Mouse (Mus musculus) embryonic facial prominence, embryonic 12.5 days (tissue): ENCODE measurements around the gene March6. TPM values are rescaled to one million over a fixed set of nuclear protein-coding genes. Genes with fewer than 3 reads are reported as not detected.
A peak's percentile ranks its signal among the peaks of the same experiment; 100 is the strongest.

Source experiments
- ATAC-seq: fragments of 200-750 bp; cut with Nextera tagmentation; 2 replicates; pipeline ENCODE4 v1.8.0; 2017; ENCODE audit not compliant: insufficient number of reproducible peaks, insufficient read depth, low FRiP score, low TSS enrichment
- H3K27ac ChIP-seq: fragments of 300-500 bp; sonication (generic); 2 replicates; pipeline ENCODE4 v1.5.1; 2016; ENCODE audit warnings: mild to moderate bottlenecking
- H3K27me3 ChIP-seq: fragments of 300-500 bp; sonication (generic); 2 replicates; pipeline ENCODE4 v1.6.1; 2016; ENCODE audit warnings: mild to moderate bottlenecking, moderate library complexity
- H3K36me3 ChIP-seq: fragments of 300-500 bp; sonication (generic); 2 replicates; pipeline ENCODE4 v1.6.1; 2016; ENCODE audit warnings: mild to moderate bottlenecking
- H3K4me1 ChIP-seq: fragments of 300-500 bp; sonication (generic); 2 replicates; pipeline ENCODE4 v1.6.1; 2016
- H3K4me2 ChIP-seq: fragments of 300-500 bp; sonication (generic); replicated peaks from 2 replicates; pipeline ENCODE4 v1.6.1; 2016; ENCODE audit warnings: mild to moderate bottlenecking, moderate library complexity
- H3K4me3 ChIP-seq: fragments of 300-500 bp; sonication (generic); 2 replicates; pipeline ENCODE4 v1.5.1; 2016; ENCODE audit warnings: mild to moderate bottlenecking
- H3K9ac ChIP-seq: fragments of 300-500 bp; sonication (generic); 2 replicates; pipeline ENCODE4 v1.6.1; 2016; ENCODE audit warnings: mild to moderate bottlenecking, moderate library complexity
- H3K9me3 ChIP-seq: fragments of 300-500 bp; sonication (generic); 2 replicates; pipeline ENCODE4 v1.6.1; 2016; ENCODE audit warnings: mild to moderate bottlenecking, moderate library complexity
- WGBS: fragments of 180-500 bp; shearing (Covaris S2); methylation state at CpG from one replicate; pipeline ENCODE4 v1.1.7; 2016; 5-methylcytosine and 5-hydroxymethylcytosine counted together
- polyA plus RNA-seq: library from polyadenylated mRNA; unstranded; fragments of >200 nt; fragmentation: Nextera tagmentation; extraction: Ambion mirVana; gene quantifications from 2 replicates; pipeline ENCODE4 v1.2.1, GENCODE M21; 2016

The March6 gene
- polyA plus RNA-seq, 1 experiment from 2014 or later = 44.6 TPM

- under 1% methylated on average over 43 of the region's 56 CpGs for WGBS
- peaks cover 7% of the 10 kb centered on the region for H3K4me1 ChIP-seq
- peak overlapping the region; percentile 97 for H3K9ac ChIP-seq
- no peaks in the 10 kb centered on the region for H3K36me3 ChIP-seq
- peak overlapping the region; percentile 93 for H3K4me3 ChIP-seq
- H3K4me2 ChIP-seq = peak overlapping the region; percentile 69
- H3K27ac ChIP-seq = peak overlapping the region; percentile 98
- ATAC-seq = peak; percentile 32
- no peaks in the 10 kb centered on the region for H3K27me3 ChIP-seq
- no peaks in the 10 kb centered on the region for H3K9me3 ChIP-seq
Measured at GRCm38 (mm10) chr15:31529811-31530658, 818 bp downstream of the March6 start.

GRCm38 (mm10) chr15:31529103-31529502, 1.8 kb downstream of the March6 start:
- no peak for ATAC-seq
- Histone ChIP-seq H3K4me1 (peaks cover 10% of the 10 kb centered on the region), H3K9me3 (no peaks in the 10 kb centered on the region), H3K9ac (peak overlapping the region; percentile 97), H3K36me3 (no peaks in the 10 kb centered on the region), H3K4me3 (peak overlapping the region; percentile 93), H3K27me3 (no peaks in the 10 kb centered on the region), H3K4me2 (peak overlapping the region; percentile 69), H3K27ac (no peak overlapping the region)
- 35% methylated on average over 6 of the region's 6 CpGs for WGBS

GRCm38 (mm10) chr15:31528477-31528876, 2.4 kb downstream of the March6 start:
- 94% methylated on average over 4 of the region's 4 CpGs for WGBS
- no peak overlapping the region for H3K9ac ChIP-seq
- H3K9me3 ChIP-seq = no peaks in the 10 kb centered on the region
- no peak for ATAC-seq
- H3K4me3 ChIP-seq = no peak overlapping the region
- no peaks in the 10 kb centered on the region for H3K27me3 ChIP-seq
- peaks cover 10% of the 10 kb centered on the region for H3K4me1 ChIP-seq
- no peak overlapping the region for H3K27ac ChIP-seq
- no peaks in the 10 kb centered on the region for H3K36me3 ChIP-seq
- no peak overlapping the region for H3K4me2 ChIP-seq

- Histone ChIP-seq H3K4me1 (peaks cover 10% of the 10 kb centered on the region), H3K9ac (no peak overlapping the region), H3K36me3 (no peaks in the 10 kb centered on the region), H3K27me3 (no peaks in the 10 kb centered on the region), H3K27ac (no peak overlapping the region), H3K4me2 (no peak overlapping the region), H3K4me3 (no peak overlapping the region), H3K9me3 (no peaks in the 10 kb centered on the region)
- WGBS = 92% methylated on average over 1 of the region's 1 CpGs
- no peak for ATAC-seq
Measured at GRCm38 (mm10) chr15:31526463-31526862, 4.4 kb downstream of the March6 start.

GRCm38 (mm10) chr15:31519000-31519399, 11.9 kb downstream of the March6 start:
- H3K36me3 ChIP-seq = no peaks in the 10 kb centered on the region
- H3K4me3 ChIP-seq = no peak overlapping the region
- WGBS = 83% methylated on average over 5 of the region's 5 CpGs
- no peak overlapping the region for H3K27ac ChIP-seq
- H3K27me3 ChIP-seq = no peaks in the 10 kb centered on the region
- H3K9me3 ChIP-seq = no peaks in the 10 kb centered on the region
- no peak overlapping the region for H3K9ac ChIP-seq
- ATAC-seq = no peak
- H3K4me2 ChIP-seq = no peak overlapping the region
- H3K4me1 ChIP-seq = no peaks in the 10 kb centered on the region

GRCm38 (mm10) chr15:31518371-31518770, 12.5 kb downstream of the March6 start:
- H3K9ac ChIP-seq = no peak overlapping the region
- H3K27me3 ChIP-seq = no peaks in the 10 kb centered on the region
- WGBS = 89% methylated on average over 2 of the region's 2 CpGs
- ATAC-seq = no peak
- H3K36me3 ChIP-seq = no peaks in the 10 kb centered on the region
- no peaks in the 10 kb centered on the region for H3K9me3 ChIP-seq
- H3K4me3 ChIP-seq = no peak overlapping the region
- H3K27ac ChIP-seq = no peak overlapping the region
- H3K4me2 ChIP-seq = no peak overlapping the region
- H3K4me1 ChIP-seq = no peaks in the 10 kb centered on the region

GRCm38 (mm10) chr15:31517186-31517585, 13.7 kb downstream of the March6 start:
- Histone ChIP-seq H3K9me3 (no peaks in the 10 kb centered on the region), H3K4me3 (no peak overlapping the region), H3K4me2 (no peak overlapping the region), H3K4me1 (no peaks in the 10 kb centered on the region), H3K9ac (no peak overlapping the region), H3K36me3 (no peaks in the 10 kb centered on the region), H3K27me3 (no peaks in the 10 kb centered on the region), H3K27ac (no peak overlapping the region)
- ATAC-seq = no peak
- 94% methylated on average over 1 of the region's 1 CpGs for WGBS

GRCm38 (mm10) chr15:31511795-31512194, 19.1 kb downstream of the March6 start:
- Histone ChIP-seq H3K4me3 (no peak overlapping the region), H3K4me2 (no peak overlapping the region), H3K36me3 (no peaks in the 10 kb centered on the region), H3K9me3 (no peaks in the 10 kb centered on the region), H3K27me3 (no peaks in the 10 kb centered on the region), H3K4me1 (0 out of 2 replicates have a peak, but pooled peaks cover 10% of the 10 kb centered on the region), H3K9ac (no peak overlapping the region), H3K27ac (no peak overlapping the region)
- ATAC-seq = no peak
- WGBS = 100% methylated on average over 1 of the region's 1 CpGs

- H3K27ac ChIP-seq = no peak overlapping the region
Measured at GRCm38 (mm10) chr15:31511406-31511771, 19.5 kb downstream of the March6 start.

GRCm38 (mm10) chr15:31510477-31511405, 20.1 kb downstream of the March6 start:
- 67% methylated on average over 7 of the region's 7 CpGs for WGBS
- no peaks in the 10 kb centered on the region for H3K36me3 ChIP-seq
- H3K9me3 ChIP-seq = no peaks in the 10 kb centered on the region
- no peak for ATAC-seq
- H3K27me3 ChIP-seq = no peaks in the 10 kb centered on the region
- H3K4me2 ChIP-seq = no peak overlapping the region
- no peak overlapping the region for H3K9ac ChIP-seq
- no peak overlapping the region for H3K4me3 ChIP-seq
- no peak overlapping the region for H3K27ac ChIP-seq
- 0 out of 2 replicates have a peak, but pooled peaks cover 10% of the 10 kb centered on the region for H3K4me1 ChIP-seq

More at GRCm38 (mm10) chr15:31511406-31511771, 19.5 kb downstream of the March6 start:
- H3K4me2 ChIP-seq = no peak overlapping the region
- no peaks in the 10 kb centered on the region for H3K9me3 ChIP-seq
- no peak overlapping the region for H3K9ac ChIP-seq
- no peaks in the 10 kb centered on the region for H3K36me3 ChIP-seq
- no peaks in the 10 kb centered on the region for H3K27me3 ChIP-seq
- no peak overlapping the region for H3K4me3 ChIP-seq
- no peak for ATAC-seq
- H3K4me1 ChIP-seq = 0 out of 2 replicates have a peak, but pooled peaks cover 10% of the 10 kb centered on the region

GRCm38 (mm10) chr15:31505082-31505481, 25.8 kb downstream of the March6 start:
- no peak overlapping the region for H3K9ac ChIP-seq
- H3K36me3 ChIP-seq = peaks cover 17% of the 10 kb centered on the region
- H3K4me3 ChIP-seq = no peak overlapping the region
- WGBS = 85% methylated on average over 2 of the region's 2 CpGs
- H3K27me3 ChIP-seq = no peaks in the 10 kb centered on the region
- no peak overlapping the region for H3K4me2 ChIP-seq
- no peaks in the 10 kb centered on the region for H3K4me1 ChIP-seq
- no peak for ATAC-seq
- no peak overlapping the region for H3K27ac ChIP-seq
- H3K9me3 ChIP-seq = no peaks in the 10 kb centered on the region
